Mouse (Mus musculus) WW6 (cell line): ENCODE data around the gene Setmar.

Experiments used
- DNase-seq: peaks from one replicate; pipeline ENCODE4 v3.0.0-alpha.2; 2013; ENCODE audit warnings: low read depth, low spot score

The Setmar gene

DNA sequence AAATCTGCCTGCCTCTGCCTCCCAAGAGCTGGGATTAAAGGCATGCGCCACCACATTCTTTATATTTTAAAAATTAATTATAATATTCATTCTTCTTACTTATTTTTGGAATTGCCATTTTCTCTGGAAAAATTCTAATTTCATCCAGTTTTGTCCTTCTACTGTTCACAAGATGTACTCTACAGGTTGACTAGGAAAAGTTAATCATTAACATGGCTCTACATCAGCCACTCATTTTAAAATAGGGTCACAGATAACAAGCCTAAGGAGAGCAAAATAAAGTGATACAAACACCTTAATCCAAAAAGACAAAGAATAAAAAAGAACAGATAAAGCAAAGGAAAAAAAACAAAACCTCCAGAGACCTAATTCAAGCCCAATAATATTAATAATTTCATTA is 50.1 kb downstream of the Setmar start:
- no peak for DNase-seq

DNA sequence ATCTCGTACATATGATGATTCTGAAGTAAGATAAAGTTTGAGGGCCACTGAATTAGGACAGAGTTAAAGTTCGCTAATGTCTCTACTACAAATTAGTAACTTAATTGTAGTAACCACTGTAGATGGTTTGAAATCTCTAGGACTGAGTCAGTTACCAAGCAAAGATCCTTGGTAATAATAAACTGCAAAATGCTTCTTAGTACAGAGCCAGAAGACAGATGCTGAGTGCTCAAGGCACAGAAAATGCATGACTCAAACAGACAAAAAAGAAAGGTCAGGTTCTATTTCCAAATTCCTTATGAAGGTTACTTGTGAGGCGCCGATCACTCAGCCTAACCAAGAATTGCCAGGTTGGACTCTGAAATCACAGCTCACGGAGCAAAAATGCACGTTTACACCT is 53.0 kb downstream of the Setmar start:
- no peak for DNase-seq

DNA sequence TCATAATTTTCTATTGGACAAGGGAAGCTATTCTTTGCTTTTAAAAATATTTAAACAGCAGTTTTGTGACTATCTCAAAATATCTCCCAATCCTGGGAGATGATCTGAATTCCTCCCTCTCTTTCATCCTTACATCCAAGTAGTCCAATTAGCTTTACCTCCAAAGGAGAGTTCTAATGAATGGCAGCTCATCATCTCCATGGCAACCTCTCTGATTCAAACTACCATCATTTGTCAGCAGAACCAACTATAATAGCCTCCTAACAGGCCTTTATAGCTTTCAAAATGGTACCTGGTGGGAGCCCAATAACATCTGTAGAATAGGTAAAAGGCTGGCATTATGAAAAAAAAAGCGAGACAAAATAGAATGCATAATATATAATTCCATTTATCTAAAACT is 60.6 kb downstream of the Setmar start:
- no peak for DNase-seq

GRCm38 (mm10) chr6:108126631-108127030 is 61.8 kb downstream of the Setmar start:
- no peak for DNase-seq
